Mouse (Mus musculus): ENCODE measurements around the gene Sod2. TPM values are rescaled to one million over a fixed set of nuclear protein-coding genes. Genes with fewer than 3 reads are reported as not detected.

Gene Sod2
- 87.7 TPM for polyA plus RNA-seq (2017; shearing (Covaris generic))

DNA sequence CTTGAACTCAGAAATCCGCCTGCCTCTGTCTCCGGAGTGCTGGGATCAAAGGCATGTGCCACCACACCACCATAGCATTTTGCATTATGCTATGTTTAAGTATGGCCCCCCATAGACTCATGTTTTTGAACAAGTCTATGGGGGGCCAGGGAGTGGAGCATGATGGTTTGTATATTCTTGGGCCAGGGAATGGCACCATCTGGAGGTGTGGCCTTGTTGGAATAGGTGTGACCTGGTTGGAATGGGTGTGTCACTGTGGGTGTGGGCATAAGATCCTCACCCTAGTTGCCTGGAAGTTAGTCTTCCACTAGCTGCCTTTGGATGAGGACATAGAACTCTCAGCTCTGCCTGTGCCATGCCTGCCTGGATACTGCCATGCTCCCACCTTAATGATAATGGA is at the start of gene Sod2:
TSS of gene Sod2 (plus strand) at position 301 of the 400 bp plus-strand sequence.

DNA sequence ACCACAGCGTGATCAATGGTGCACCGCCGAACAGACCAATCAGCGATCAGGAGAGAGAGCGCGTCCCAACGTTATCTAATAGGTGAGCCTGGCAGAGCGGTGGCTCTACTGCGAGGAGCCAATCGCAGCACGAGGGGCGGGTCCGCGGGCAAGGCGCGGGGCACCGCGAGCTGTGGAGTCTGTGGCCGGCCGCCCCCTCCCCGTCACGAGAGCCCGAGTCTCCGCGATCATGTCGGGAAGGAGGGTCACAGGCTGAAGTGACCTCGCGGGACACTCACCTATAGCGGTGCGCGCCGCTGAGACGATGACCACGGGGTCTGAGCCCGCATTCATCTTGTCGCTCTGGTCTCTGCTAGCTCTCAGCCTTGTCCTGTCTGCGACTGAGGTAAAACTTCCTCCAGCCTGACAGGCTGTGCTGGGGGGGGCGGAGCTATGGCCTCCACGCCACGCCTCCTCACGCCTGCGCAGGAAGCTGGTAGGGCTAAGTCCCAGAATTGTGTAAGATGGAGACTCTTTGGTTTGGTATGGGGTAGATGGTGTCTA is 46.2 kb upstream of the Sod2 start, which contains the start of gene Acat2:
TSS of gene Acat2 (minus strand) at position 417 of the 543 bp plus-strand sequence.

DNA sequence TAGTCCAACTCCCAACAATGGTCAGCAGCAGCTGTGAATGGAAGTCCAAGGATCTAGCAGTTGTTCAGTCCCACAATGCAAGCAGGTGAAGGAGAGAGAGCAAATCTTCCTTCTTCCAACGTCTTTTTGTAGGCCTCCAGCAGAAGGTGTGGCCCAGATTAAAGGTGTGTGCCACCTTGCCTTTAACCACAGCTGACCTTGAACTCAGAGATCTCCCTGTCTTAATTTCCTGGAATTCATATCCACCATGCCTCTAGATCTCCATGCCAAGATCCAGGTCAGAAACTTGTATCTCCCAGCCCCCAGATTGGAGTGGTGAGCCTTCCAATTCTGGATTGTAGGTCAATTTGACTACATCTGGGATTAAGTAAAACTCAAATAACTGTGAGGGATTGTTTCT is 12.6 kb upstream of the Sod2 start, which contains the start of gene Wtap:
TSS of gene Wtap (minus strand) at position 101 of the 400 bp plus-strand sequence.

DNA sequence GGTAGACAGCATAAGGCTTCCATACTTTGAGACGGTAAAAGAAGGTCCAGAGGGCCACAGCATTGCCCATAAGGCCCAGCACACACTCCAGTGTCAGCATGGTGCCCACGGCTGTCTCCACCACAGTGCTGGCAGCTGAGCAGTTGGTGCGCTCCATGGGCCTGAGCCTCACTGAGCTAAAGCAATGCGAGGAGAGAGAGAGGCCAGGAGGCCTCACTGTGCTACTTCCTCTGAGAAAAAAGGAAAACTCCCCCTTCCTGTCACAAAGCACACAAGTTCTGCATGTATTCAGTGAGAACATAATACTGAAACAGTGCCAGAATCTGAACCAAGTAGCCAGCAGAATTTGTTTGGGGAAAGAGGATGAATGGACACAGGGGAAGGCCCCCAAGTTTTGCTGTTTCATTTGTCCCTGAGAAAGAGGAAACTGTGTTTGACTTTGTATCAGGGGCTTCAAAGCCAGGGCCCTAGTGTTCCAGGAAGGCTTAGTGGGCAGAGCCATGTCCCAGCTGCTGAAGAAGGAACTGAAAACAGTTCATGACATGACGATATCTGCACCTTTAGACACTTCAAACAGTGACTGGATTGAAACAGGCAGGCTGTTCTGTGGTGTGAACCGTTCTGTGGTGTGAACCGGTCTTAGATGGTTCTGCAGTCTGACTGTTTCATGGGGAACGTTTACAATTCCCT is 45.6 kb downstream of the Sod2 start, which contains the start of gene Gpr31b:
TSS of gene Gpr31b (minus strand) at position 173 of the 690 bp plus-strand sequence.

DNA sequence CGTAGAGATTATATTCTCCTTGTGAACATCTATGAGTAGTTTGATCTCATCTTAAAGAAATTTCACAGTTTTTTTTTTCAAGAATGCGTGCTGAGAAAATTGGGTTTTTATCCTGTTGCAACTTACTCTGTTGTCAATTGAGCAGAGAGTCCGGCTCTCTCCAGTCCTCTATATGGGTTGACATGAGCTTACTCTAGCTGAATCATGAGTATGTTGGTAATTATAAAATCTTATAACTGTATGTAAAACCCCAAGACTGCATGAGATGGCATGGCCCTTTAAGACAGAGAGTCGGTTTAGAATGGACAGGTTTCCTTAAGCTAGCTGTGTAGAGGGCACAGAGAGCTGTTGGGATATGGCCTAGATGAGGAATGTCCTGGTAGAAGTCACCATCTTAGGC is 54.2 kb downstream of the Sod2 start, which contains the start of gene Tcp10b:
TSS of gene Tcp10b (plus strand) at position 301 of the 400 bp plus-strand sequence.

Other genes starting within 250 kb of the Sod2 start
- 26.0 TPM for gene Igf2r, start 237.2 kb upstream of the Sod2 start, polyA plus RNA-seq (2017; shearing (Covaris generic))
- not detected for gene Mas1, start 138.7 kb upstream of the Sod2 start, polyA plus RNA-seq (2017; shearing (Covaris generic))
- gene Mrgprh, start 130.8 kb upstream of the Sod2 start, polyA plus RNA-seq (2017; shearing (Covaris generic)) = not detected
- gene Pnldc1, start 96.6 kb upstream of the Sod2 start, polyA plus RNA-seq (2017; shearing (Covaris generic)) = 0.86 TPM
- 186 TPM for gene Tcp1, start 91.1 kb upstream of the Sod2 start, polyA plus RNA-seq (2017; shearing (Covaris generic))
- 71.5 TPM for gene Mrpl18, start 90.5 kb upstream of the Sod2 start, polyA plus RNA-seq (2017; shearing (Covaris generic))
- 2.4 TPM for gene Acat3, start 66.2 kb upstream of the Sod2 start, polyA plus RNA-seq (2017; shearing (Covaris generic))
- gene Acat2, start 46.1 kb upstream of the Sod2 start, polyA plus RNA-seq (2017; shearing (Covaris generic)) = 45.3 TPM
- 87.3 TPM for gene Wtap, start 12.7 kb upstream of the Sod2 start, polyA plus RNA-seq (2017; shearing (Covaris generic))
- not detected for gene Gpr31b, start 45.5 kb downstream of the Sod2 start, polyA plus RNA-seq (2017; shearing (Covaris generic))
- gene Tcp10b, start 54.3 kb downstream of the Sod2 start, polyA plus RNA-seq (2017; shearing (Covaris generic)) = not detected
- not detected for gene Unc93a, start 125.0 kb downstream of the Sod2 start, polyA plus RNA-seq (2017; shearing (Covaris generic))
- not detected for gene Smok2a, start 214.3 kb downstream of the Sod2 start, polyA plus RNA-seq (2017; shearing (Covaris generic))
- not detected for gene Smok2b, start 223.4 kb downstream of the Sod2 start, polyA plus RNA-seq (2017; shearing (Covaris generic))